Mouse (Mus musculus): ENCODE measurements around the gene Spsb4.

- TF ChIP-seq CTCF (IDR thresholded peaks at IDR 0.05; ENCODE audit: low read depth, low read length) (no peak), GATA1 (IDR thresholded peaks at IDR 0.05; ENCODE audit: borderline replicate concordance, low read length) (no peak)
Observed at GRCm38 (mm10) chr9:96954063-96954809, 64.4 kb downstream of the Spsb4 start.

Data from G1E (cell line).